Mouse (Mus musculus) liver, postnatal 0 days (tissue): ENCODE measurements around the gene Cldn10. TPM values are rescaled to one million over a fixed set of nuclear protein-coding genes. Genes with fewer than 3 reads are reported as not detected.

Experiments
- ATAC-seq: fragments of 200-750 bp; cut with Nextera tagmentation; 2 replicates; pipeline ENCODE4 v1.8.0; 2017; ENCODE audit warnings: mild to moderate bottlenecking, moderate library complexity
- DNase-seq: peaks from one replicate; pipeline ENCODE4 v3.0.0-alpha.2; 2016
- H3K27ac ChIP-seq: fragments of 300-500 bp; sonication (generic); 2 replicates; pipeline ENCODE4 v1.5.1; 2014; ENCODE audit warnings: antibody characterized with exemption, moderate library complexity, mild to moderate bottlenecking, low read depth
- H3K27me3 ChIP-seq: fragments of 300-500 bp; sonication (generic); 2 replicates; pipeline ENCODE4 v1.6.1; 2014; ENCODE audit warnings: low read length, control low read depth, mixed read lengths; ENCODE audit not compliant: insufficient read depth
- H3K36me3 ChIP-seq: fragments of 300-500 bp; sonication (generic); replicated peaks from 2 replicates; pipeline ENCODE4 v1.6.1; 2014; ENCODE audit warnings: mild to moderate bottlenecking, control low read depth, low read length, moderate library complexity, mixed read lengths; ENCODE audit not compliant: insufficient read depth
- H3K4me1 ChIP-seq: fragments of 300-500 bp; sonication (generic); 2 replicates; pipeline ENCODE4 v1.6.1; 2014; ENCODE audit warnings: antibody characterized with exemption, mild to moderate bottlenecking, control low read depth; ENCODE audit not compliant: insufficient read depth
- H3K4me2 ChIP-seq: fragments of 300-500 bp; sonication (generic); 2 replicates; pipeline ENCODE4 v1.6.1; 2014; ENCODE audit warnings: low read depth, mild to moderate bottlenecking, low read length, moderate library complexity, mixed read lengths
- H3K4me3 ChIP-seq: fragments of 300-500 bp; sonication (generic); 2 replicates; pipeline ENCODE4 v1.5.1; 2014; ENCODE audit warnings: low read depth, low read length
- H3K9ac ChIP-seq: fragments of 300-500 bp; sonication (generic); replicated peaks from 2 replicates; pipeline ENCODE4 v1.6.1; 2014; ENCODE audit warnings: mild to moderate bottlenecking, moderate library complexity
- H3K9me3 ChIP-seq: fragments of 300-500 bp; sonication (generic); 2 replicates; pipeline ENCODE4 v1.6.1; 2016; ENCODE audit warnings: mild to moderate bottlenecking, control low read depth, low read length, mixed read lengths
- CTCF ChIP-seq: sonication (generic); IDR thresholded peaks from 2 replicates; pipeline ENCODE4 v1.5.1; 2016; ENCODE audit warnings: antibody characterized with exemption, low read depth
- EP300 ChIP-seq: IDR thresholded peaks from 2 replicates; pipeline ENCODE4 v1.6.1; 2016; ENCODE audit warnings: antibody characterized with exemption, low read depth, mild to moderate bottlenecking
- WGBS: fragments of 180-500 bp; shearing (Covaris S2); extraction: QIAGEN DNeasy Blood & Tissue Kit; methylation state at CpG from one replicate; pipeline ENCODE4 v1.1.7; 2014; ENCODE audit not compliant: insufficient replicate concordance; 5-methylcytosine and 5-hydroxymethylcytosine counted together
- polyA plus RNA-seq: library from polyadenylated mRNA; unstranded; fragments of >200 nt; fragmentation: Nextera tagmentation; extraction: Ambion mirVana; gene quantifications from 2 replicates; pipeline ENCODE4 v1.2.1, GENCODE M21; 2015

Cldn10 gene
- polyA plus RNA-seq, 1 experiment from 2014 or later, result 0.61 TPM

- peaks cover 18% of the 10 kb centered on the region for H3K27me3 ChIP-seq
- H3K4me2 ChIP-seq, result no peak overlapping the region
- H3K36me3 ChIP-seq, result no peaks in the 10 kb centered on the region
- H3K9me3 ChIP-seq, result no peaks in the 10 kb centered on the region
- no peak overlapping the region for H3K27ac ChIP-seq
- ATAC-seq (no peak), DNase-seq (no peak)
- H3K4me3 ChIP-seq, result no peak overlapping the region
- no peak overlapping the region for H3K9ac ChIP-seq
- TF ChIP-seq CTCF (no peak), EP300 (no peak)
- 40% methylated on average over 6 of the region's 6 CpGs for WGBS
- H3K4me1 ChIP-seq, result peaks cover 10% of the 10 kb centered on the region
These were observed 68.9 kb downstream of the Cldn10 start for GRCm38 (mm10) chr14:118856563-118856962.

DNA sequence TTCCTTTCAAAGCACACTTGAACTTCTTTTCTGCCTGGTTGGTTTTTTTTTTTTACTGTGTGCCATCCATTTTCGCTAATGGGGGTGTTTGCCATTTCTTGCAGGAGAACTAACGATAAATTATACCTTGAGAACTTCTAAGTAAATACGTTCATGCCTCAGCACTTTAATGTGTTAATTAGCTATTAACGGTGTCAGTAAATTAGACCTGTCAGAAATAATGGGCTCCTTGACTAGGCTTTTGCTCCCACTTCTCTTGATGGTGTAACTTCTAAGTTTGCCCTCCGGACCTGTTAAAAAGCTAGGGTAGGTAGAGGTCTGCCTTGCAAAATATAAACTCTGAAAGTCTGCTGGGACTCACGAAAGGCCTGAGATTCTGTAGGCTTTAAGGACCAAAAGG is 70.6 kb downstream of the Cldn10 start:
- Histone ChIP-seq H3K27ac (no peak overlapping the region), H3K9ac (no peak overlapping the region), H3K36me3 (no peaks in the 10 kb centered on the region), H3K9me3 (no peaks in the 10 kb centered on the region), H3K4me1 (peaks cover 10% of the 10 kb centered on the region), H3K27me3 (peaks cover 18% of the 10 kb centered on the region), H3K4me3 (no peak overlapping the region), H3K4me2 (no peak overlapping the region)
- TF ChIP-seq CTCF (no peak), EP300 (no peak)
- WGBS, result 73% methylated on average over 6 of the region's 6 CpGs
- DNase-seq (no peak), ATAC-seq (no peak)

GRCm38 (mm10) chr14:118862253-118862652 is 74.5 kb downstream of the Cldn10 start:
- no peak for ATAC-seq
- WGBS, result 56% methylated on average over 7 of the region's 7 CpGs
- Histone ChIP-seq H3K4me3 (no peak overlapping the region), H3K27ac (no peak overlapping the region), H3K4me1 (peaks cover 7% of the 10 kb centered on the region), H3K36me3 (no peaks in the 10 kb centered on the region), H3K9me3 (no peaks in the 10 kb centered on the region), H3K4me2 (no peak overlapping the region), H3K27me3 (no peaks in the 10 kb centered on the region; the same call in 1 of the 2 replicates), H3K9ac (no peak overlapping the region)
- no peak for DNase-seq
- TF ChIP-seq EP300, result no peak
- no peak for TF ChIP-seq CTCF

GRCm38 (mm10) chr14:118864905-118865304 is 77.2 kb downstream of the Cldn10 start:
- Histone ChIP-seq H3K27me3 (no peaks in the 10 kb centered on the region), H3K4me3 (no peak overlapping the region), H3K9me3 (no peaks in the 10 kb centered on the region), H3K4me1 (peaks cover 13% of the 10 kb centered on the region), H3K4me2 (no peak overlapping the region), H3K27ac (no peak overlapping the region), H3K36me3 (no peaks in the 10 kb centered on the region), H3K9ac (no peak overlapping the region)
- 39% methylated on average over 4 of the region's 4 CpGs for WGBS
- TF ChIP-seq CTCF, result no peak
- no peak for TF ChIP-seq EP300
- no peak for ATAC-seq
- no peak for DNase-seq

GRCm38 (mm10) chr14:118866014-118866811 is 78.5 kb downstream of the Cldn10 start:
- peak overlapping the region; percentile 28; the same call in 1 of the 2 replicates for H3K4me2 ChIP-seq
- no peak for DNase-seq
- no peak overlapping the region for H3K9ac ChIP-seq
- no peak overlapping the region for H3K4me3 ChIP-seq
- H3K9me3 ChIP-seq, result no peaks in the 10 kb centered on the region
- H3K4me1 ChIP-seq, result peaks cover 17% of the 10 kb centered on the region
- peak; percentile 51; the same call in 1 of the 2 replicates for ATAC-seq
- 46% methylated on average over 10 of the region's 10 CpGs for WGBS
- H3K36me3 ChIP-seq, result no peaks in the 10 kb centered on the region
- no peaks in the 10 kb centered on the region for H3K27me3 ChIP-seq
- H3K27ac ChIP-seq, result no peak overlapping the region
- TF ChIP-seq EP300 (no peak), CTCF (no peak)

- no peak for DNase-seq
- Histone ChIP-seq H3K4me3 (no peak overlapping the region), H3K9me3 (no peaks in the 10 kb centered on the region), H3K4me1 (peaks cover 17% of the 10 kb centered on the region), H3K27me3 (no peaks in the 10 kb centered on the region), H3K36me3 (no peaks in the 10 kb centered on the region), H3K27ac (no peak overlapping the region), H3K9ac (no peak overlapping the region), H3K4me2 (no peak overlapping the region)
- ATAC-seq, result no peak
- TF ChIP-seq CTCF, result no peak
- no peak for TF ChIP-seq EP300
- 61% methylated on average over 6 of the region's 6 CpGs for WGBS
These were observed 79.7 kb downstream of the Cldn10 start for GRCm38 (mm10) chr14:118867366-118867765.
